Mouse (Mus musculus) G1E (cell line): ENCODE results near the gene Tpte.

Experiments used
- CTCF ChIP-seq: IDR thresholded peaks from 2 replicates; pipeline ENCODE4 v1.5.1; 2012; ENCODE audit warnings: low read depth, low read length, inconsistent platforms, mixed read lengths
- GATA1 ChIP-seq: IDR thresholded peaks from 2 replicates; pipeline ENCODE4 v1.6.1; 2012; ENCODE audit warnings: borderline replicate concordance, low read length, inconsistent platforms, mixed read lengths
- GATA2 ChIP-seq: IDR thresholded peaks from 2 replicates; pipeline ENCODE4 v1.6.1; 2012; ENCODE audit warnings: low read depth, low read length, inconsistent platforms, borderline replicate concordance
- TAL1 ChIP-seq: conservative IDR thresholded peaks from 2 replicates; pipeline ENCODE4 v1.6.1; 2012; ENCODE audit warnings: low read depth, low read length, inconsistent platforms, mixed read lengths

- TF ChIP-seq CTCF (no peak), GATA1 (no peak), TAL1 (no peak), GATA2 (no peak)
Observed at GRCm38 (mm10) chr8:22264787-22265186, 18.5 kb upstream of the Tpte start.
